Comparison of ENCODE assay signal across 8 mouse cellular contexts in the genomic region with DNA sequence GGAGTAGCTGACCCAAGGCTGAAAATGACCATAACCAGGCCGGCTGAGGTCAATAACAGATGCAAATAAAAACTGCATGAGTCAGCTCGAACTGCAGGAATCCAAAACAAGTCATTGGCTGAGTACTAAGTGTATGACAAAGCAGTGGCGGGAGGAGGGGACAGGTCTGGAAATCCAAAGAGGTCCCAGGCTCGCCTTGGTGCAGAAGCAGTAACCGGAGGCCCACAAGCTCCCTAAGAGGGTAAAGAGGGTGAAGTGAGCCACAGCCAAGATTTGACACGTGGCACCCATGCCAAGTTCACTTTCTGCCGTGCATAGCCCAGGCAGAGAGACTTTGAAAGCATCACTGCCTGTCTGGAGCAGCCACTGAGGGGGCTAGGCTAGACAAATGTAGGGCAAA. TPM values are rescaled to one million over a fixed set of nuclear protein-coding genes. Genes with fewer than 3 reads are reported as not detected.
DNase-seq lines count a peak whose midpoint lies in the region; ATAC-seq and TF ChIP-seq lines count a peak whose summit lies in the region.
"Had no signal": no experiment of that assay in that cellular context is flagged by ENCODE, and none has a peak within 500 bp of the region (broad histone marks: within the 10 kb centered on the region; RNA-seq: fewer than 3 reads in every experiment).

No protein-coding gene starts in this region.

- H3K27ac ChIP-seq in liver, postnatal 0 days (ENCODE audit: low read depth) = peak overlapping the region; percentile 25; the same call in 1 of the 2 replicates
- H3K27ac ChIP-seq in liver, embryonic 12.5 days = no peak overlapping the region
- H3K27ac ChIP-seq: midbrain, embryonic 15.5 days had no signal

- no peaks in the 10 kb centered on the region for H3K9me3 ChIP-seq in liver, postnatal 0 days (ENCODE audit: low read length)
- no peaks in the 10 kb centered on the region for H3K9me3 ChIP-seq in liver, embryonic 12.5 days (replicated peaks)
- H3K9me3 ChIP-seq: midbrain, embryonic 15.5 days had no signal

- TF ChIP-seq CTCF in liver, postnatal 0 days (IDR thresholded peaks at IDR 0.05; ENCODE audit: low read depth) = no peak

- peak; percentile 32 for ATAC-seq in liver, postnatal 0 days
- ATAC-seq in liver, embryonic 12.5 days = no peak
- ATAC-seq: midbrain, embryonic 15.5 days had no signal

- H3K4me3 ChIP-seq in liver, postnatal 0 days (ENCODE audit: low read depth, low read length) = no peak overlapping the region
- no peak overlapping the region for H3K4me3 ChIP-seq in liver, embryonic 12.5 days
- H3K4me3 ChIP-seq: midbrain, embryonic 15.5 days had no signal

- H3K4me2 ChIP-seq in liver, postnatal 0 days (ENCODE audit: low read depth, low read length) = no peak overlapping the region
- no peak overlapping the region for H3K4me2 ChIP-seq in liver, embryonic 12.5 days
- H3K4me2 ChIP-seq: midbrain, embryonic 15.5 days had no signal

- no peaks in the 10 kb centered on the region for H3K36me3 ChIP-seq in liver, postnatal 0 days (replicated peaks; ENCODE audit: insufficient read depth, low read length)
- no peaks in the 10 kb centered on the region for H3K36me3 ChIP-seq in liver, embryonic 12.5 days
- H3K36me3 ChIP-seq: midbrain, embryonic 15.5 days had no signal

- H3K4me1 ChIP-seq in liver, postnatal 0 days (ENCODE audit: insufficient read depth) = peaks cover 63% of the 10 kb centered on the region
- H3K4me1 ChIP-seq in liver, embryonic 12.5 days = peaks cover 67% of the 10 kb centered on the region

- no peak for DNase-seq in liver, postnatal 0 days
- peak; percentile 84 for DNase-seq in adrenal gland, adult 8-10 months
- DNase-seq in heart, adult 9 months (ENCODE audit: low spot score in 2 of 2) = peak; percentile 58 to 75
- DNase-seq in lung, postnatal 10 days = peak; percentile 57
- no peak for DNase-seq in layer of hippocampus, adult 11-12 months (ENCODE audit: low spot score)
- DNase-seq in embryo, embryonic 10 days (ENCODE audit: low spot score) = no peak

- 33% methylated on average over 7 of the region's 7 CpGs for WGBS in liver, postnatal 0 days (ENCODE audit: insufficient replicate concordance)
- 40% methylated on average over 7 of the region's 7 CpGs for WGBS in liver, embryonic 12.5 days (ENCODE audit: insufficient replicate concordance)

- H3K27me3 ChIP-seq in liver, postnatal 0 days (ENCODE audit: insufficient read depth, low read length) = no peaks in the 10 kb centered on the region
- H3K27me3 ChIP-seq in liver, embryonic 12.5 days (replicated peaks) = peaks cover 42% of the 10 kb centered on the region
- H3K27me3 ChIP-seq: midbrain, embryonic 15.5 days had no signal

- TF ChIP-seq EP300 in liver, postnatal 0 days (IDR thresholded peaks at IDR 0.05; ENCODE audit: low read depth) = no peak

- no peak overlapping the region for H3K9ac ChIP-seq in liver, postnatal 0 days (replicated peaks)
- H3K9ac ChIP-seq in liver, embryonic 12.5 days = no peak overlapping the region
- H3K9ac ChIP-seq: midbrain, embryonic 15.5 days had no signal

RNA-seq across cellular contexts. Expression of a gene that starts 41.0 kb away (rescaled TPM):
- polyA plus RNA-seq in liver, postnatal 0 days (2015; fragmentation: Nextera tagmentation; extraction: Ambion mirVana) = 11.7 and 12.9 TPM in 2 replicates
- polyA plus RNA-seq in liver, embryonic 12.5 days (2016; fragmentation: Nextera tagmentation; extraction: Ambion mirVana) = 20.0 and 20.7 TPM in 2 replicates
- total RNA-seq in adrenal gland, adult 8-10 months (2022) = 10 to 100 TPM; 13.2 to 19.1 (median 18.4) TPM

Comparison
In these comparisons a context has a peak if more than half of its experiments do, and no peak if none do; other contexts are left out.
1. DNase-seq: peak in adrenal gland, adult 8-10 months (single experiment), heart, adult 9 months (2 of 2) and lung, postnatal 10 days (single experiment); none in liver, postnatal 0 days (single experiment), layer of hippocampus, adult 11-12 months (single experiment) and embryo, embryonic 10 days (single experiment).